Mouse (Mus musculus) heart, adult 2 months (tissue): ENCODE measurements around the gene Ralgps2. TPM values are rescaled to one million over a fixed set of nuclear protein-coding genes. Genes with fewer than 3 reads are reported as not detected.

ENCODE experiments used
- DNase-seq, 2 experiments: peaks; one replicate each; pipeline ENCODE4 v3.0.0; 2021
- H3K27ac ChIP-seq: fragments of 200-600 bp; 2 replicates; pipeline ENCODE4 v1.8.1; 2022
- H3K27me3 ChIP-seq: fragments of 200-500 bp; 2 replicates; pipeline ENCODE4 v1.6.1; 2012; ENCODE audit warnings: mild to moderate bottlenecking, low read length, inconsistent platforms, mixed read lengths; ENCODE audit not compliant: control insufficient read depth, insufficient read depth
- H3K36me3 ChIP-seq: fragments of 200-500 bp; 2 replicates; pipeline ENCODE4 v1.6.1; 2012; ENCODE audit warnings: low read length, inconsistent platforms; ENCODE audit not compliant: control insufficient read depth, insufficient read depth
- H3K4me1 ChIP-seq: fragments of 200-500 bp; 2 replicates; pipeline ENCODE4 v1.6.1; 2011; ENCODE audit warnings: low read length; ENCODE audit not compliant: control insufficient read depth, insufficient read depth
- H3K4me3 ChIP-seq: fragments of 200-600 bp; 2 replicates; pipeline ENCODE4 v1.8.1; 2022
- H3K79me2 ChIP-seq: fragments of 200-500 bp; replicated peaks from 2 replicates; pipeline ENCODE4 v1.6.1; 2012; ENCODE audit warnings: mild to moderate bottlenecking, inconsistent platforms, low read length, moderate library complexity, mixed read lengths; ENCODE audit not compliant: control insufficient read depth, insufficient read depth
- H3K9ac ChIP-seq: fragments of 200-500 bp; 2 replicates; pipeline ENCODE4 v1.6.1; 2012; ENCODE audit warnings: low read depth, mild to moderate bottlenecking, control low read depth, inconsistent platforms, low read length, mixed read lengths
- CTCF ChIP-seq: fragments of 200-600 bp; IDR thresholded peaks from 2 replicates; pipeline ENCODE4 v1.8.1; 2022; ENCODE audit warnings: antibody characterized with exemption, mild to moderate bottlenecking, moderate library complexity
- EP300 ChIP-seq: fragments of 200-500 bp; IDR thresholded peaks from 2 replicates; pipeline ENCODE4 v1.6.1; 2011; ENCODE audit warnings: low read depth, low read length, control low read depth; ENCODE audit not compliant: insufficient read depth
- POLR2A ChIP-seq: fragments of 200-500 bp; IDR thresholded peaks from 2 replicates; pipeline ENCODE4 v1.6.1; 2011; ENCODE audit warnings: mild to moderate bottlenecking, low read depth, low read length, control low read depth; ENCODE audit not compliant: insufficient read depth
- WGBS: fragments of 180-500 bp; shearing (Covaris S2); methylation state at CpG from one replicate; pipeline ENCODE4 v1.1.7; 2018; 5-methylcytosine and 5-hydroxymethylcytosine counted together
- intact Hi-C: fragments of 180-260 bp; cut with DNase I; formaldehyde crosslinking; loops from one replicate; pipeline ENCODE4 v1.15.1; 2025
- polyA plus RNA-seq: library from polyadenylated mRNA; depleted of rRNA; stranded (reverse); fragments of >200 nt; gene quantifications from 2 replicates; pipeline ENCODE4 v1.2.3, GENCODE M21; 2012
- total RNA-seq, 2 experiments: library from RNA; stranded (reverse); gene quantifications; 2 replicates each; pipeline ENCODE4 v1.2.3; 2021

Gene Ralgps2
- total and polyA plus RNA-seq, 3 experiments, result 3.5 to 8.1 (median 8.1) TPM

GRCm38 (mm10) chr1:156819236-156819635, 120.2 kb downstream of the Ralgps2 start:
- DNase-seq, result no peak
- Histone ChIP-seq H3K9ac (no peak overlapping the region), H3K36me3 (no peaks in the 10 kb centered on the region), H3K4me3 (no peak overlapping the region), H3K27ac (no peak overlapping the region), H3K79me2 (no peaks in the 10 kb centered on the region), H3K4me1 (no peaks in the 10 kb centered on the region), H3K27me3 (no peaks in the 10 kb centered on the region)
- intact Hi-C loops, result no loop called here
- TF ChIP-seq POLR2A (no peak), EP300 (no peak), CTCF (no peak)
- WGBS, result 84% methylated on average over 1 of the region's 1 CpGs

GRCm38 (mm10) chr1:156813485-156813884, 125.9 kb downstream of the Ralgps2 start:
- no peak overlapping the region for H3K9ac ChIP-seq

GRCm38 (mm10) chr1:156812716-156813115, 126.7 kb downstream of the Ralgps2 start:
- DNase-seq, result no peak
- Histone ChIP-seq H3K4me1 (no peaks in the 10 kb centered on the region), H3K27ac (no peak overlapping the region), H3K79me2 (no peaks in the 10 kb centered on the region), H3K36me3 (no peaks in the 10 kb centered on the region), H3K4me3 (no peak overlapping the region), H3K27me3 (no peaks in the 10 kb centered on the region), H3K9ac (no peak overlapping the region)
- 73% methylated on average over 8 of the region's 8 CpGs for WGBS
- intact Hi-C loops, result no loop called here
- no peak for TF ChIP-seq EP300
- TF ChIP-seq CTCF, result no peak
- no peak for TF ChIP-seq POLR2A

More at GRCm38 (mm10) chr1:156813485-156813884, 125.9 kb downstream of the Ralgps2 start:
- no peaks in the 10 kb centered on the region for H3K4me1 ChIP-seq
- H3K27ac ChIP-seq, result no peak overlapping the region
- WGBS, result 45% methylated on average over 6 of the region's 6 CpGs
- no peaks in the 10 kb centered on the region for H3K36me3 ChIP-seq
- no peak overlapping the region for H3K4me3 ChIP-seq
- H3K27me3 ChIP-seq, result no peaks in the 10 kb centered on the region
- TF ChIP-seq POLR2A (no peak), EP300 (no peak), CTCF (no peak)
- intact Hi-C loops, result no loop called here
- no peak for DNase-seq
- H3K79me2 ChIP-seq, result no peaks in the 10 kb centered on the region

GRCm38 (mm10) chr1:156811928-156812327, 127.5 kb downstream of the Ralgps2 start:
- intact Hi-C loops, result no loop called here
- TF ChIP-seq POLR2A (no peak), EP300 (no peak), CTCF (no peak)
- H3K27ac ChIP-seq, result no peak overlapping the region
- DNase-seq, result no peak
- no peak overlapping the region for H3K9ac ChIP-seq
- no peak overlapping the region for H3K4me3 ChIP-seq
- H3K36me3 ChIP-seq, result no peaks in the 10 kb centered on the region
- no peaks in the 10 kb centered on the region for H3K4me1 ChIP-seq
- 64% methylated on average over 7 of the region's 7 CpGs for WGBS
- H3K27me3 ChIP-seq, result no peaks in the 10 kb centered on the region
- H3K79me2 ChIP-seq, result no peaks in the 10 kb centered on the region

- TF ChIP-seq CTCF (no peak), POLR2A (no peak), EP300 (no peak)
- no peaks in the 10 kb centered on the region for H3K27me3 ChIP-seq
- H3K4me1 ChIP-seq, result no peaks in the 10 kb centered on the region
- WGBS, result 83% methylated on average over 10 of the region's 10 CpGs
- no peak overlapping the region for H3K27ac ChIP-seq
- no peak overlapping the region for H3K9ac ChIP-seq
- H3K79me2 ChIP-seq, result no peaks in the 10 kb centered on the region
- no peaks in the 10 kb centered on the region for H3K36me3 ChIP-seq
- intact Hi-C loops, result no loop called here
- H3K4me3 ChIP-seq, result no peak overlapping the region
- no peak for DNase-seq
These were observed 131.1 kb downstream of the Ralgps2 start for GRCm38 (mm10) chr1:156808332-156808731.

- WGBS, result 61% methylated on average over 6 of the region's 6 CpGs
- Histone ChIP-seq H3K27me3 (no peaks in the 10 kb centered on the region), H3K4me3 (no peak overlapping the region), H3K36me3 (no peaks in the 10 kb centered on the region), H3K9ac (no peak overlapping the region), H3K27ac (no peak overlapping the region), H3K79me2 (no peaks in the 10 kb centered on the region), H3K4me1 (no peaks in the 10 kb centered on the region)
- intact Hi-C loops, result no loop called here
- DNase-seq, result no peak
- TF ChIP-seq POLR2A, result no peak
- no peak for TF ChIP-seq CTCF
- no peak for TF ChIP-seq EP300
These were observed 138.2 kb downstream of the Ralgps2 start for GRCm38 (mm10) chr1:156801276-156801675.
